Mouse (Mus musculus): Measurements from ENCODE around the gene Btbd6. TPM values are rescaled to one million over a fixed set of nuclear protein-coding genes. Genes with fewer than 3 reads are reported as not detected.
A peak's percentile ranks its signal among the peaks of the same experiment; 100 is the strongest.

Btbd6 gene
- polyA plus RNA-seq, 1 experiment from 2014 or later, result 23.0 TPM

DNA sequence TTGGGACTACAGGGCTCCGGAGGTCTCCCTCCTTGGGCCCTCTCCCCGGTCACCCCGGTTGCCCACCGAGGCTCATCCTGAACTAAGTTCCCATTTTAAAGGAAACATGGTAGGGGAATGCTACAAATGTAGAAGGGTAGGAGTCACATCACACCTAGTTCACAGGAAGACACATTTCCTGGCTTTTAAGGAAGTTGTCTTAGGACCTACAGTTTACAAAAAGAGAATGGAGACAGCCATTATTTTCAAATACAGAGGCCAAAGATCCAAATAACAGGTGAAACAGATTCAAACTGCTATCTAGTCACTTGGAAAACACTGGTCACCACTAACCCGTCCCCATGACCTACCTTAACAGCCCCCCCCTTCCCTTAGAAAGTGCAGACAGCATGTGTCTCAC is 36.2 kb downstream of the Btbd6 start:
- 85% methylated on average over 5 of the region's 5 CpGs for WGBS

DNA sequence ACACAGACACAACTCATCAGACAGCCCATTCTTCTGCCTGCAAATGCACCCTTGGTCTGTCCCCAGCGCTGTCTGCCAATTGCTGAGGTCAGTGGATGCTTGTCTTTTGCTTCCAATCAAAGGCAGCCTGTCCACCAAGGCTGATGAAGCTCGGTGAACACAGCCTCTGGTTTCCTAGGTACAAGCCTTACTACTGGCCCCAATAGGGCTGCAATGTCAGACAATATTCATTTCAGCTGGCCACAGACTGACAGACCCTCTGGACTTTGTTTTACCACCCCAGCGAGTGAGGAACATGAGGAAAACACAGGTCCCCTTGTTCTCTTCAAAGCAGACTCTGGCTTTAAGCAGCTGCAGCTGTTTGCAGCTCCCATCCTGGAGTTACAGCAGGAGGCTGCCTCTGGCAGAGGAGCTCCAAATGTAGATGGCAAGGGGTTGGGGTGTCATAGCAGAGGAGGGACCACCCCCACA is 36.8 kb downstream of the Btbd6 start:
- Histone ChIP-seq H3K9ac (peak overlapping the region; percentile 59), H3K4me3 (no peak overlapping the region), H3K4me2 (peak overlapping the region; percentile 77; the same call in 1 of the 2 replicates), H3K27me3 (replicated peaks) (no peaks in the 10 kb centered on the region), H3K9me3 (replicated peaks) (no peaks in the 10 kb centered on the region), H3K4me1 (replicated peaks) (peaks cover 31% of the 10 kb centered on the region), H3K27ac (ENCODE audit: poor library complexity, severe bottlenecking) (peak overlapping the region; percentile 79), H3K36me3 (no peaks in the 10 kb centered on the region)
- no peak for ATAC-seq (ENCODE audit: insufficient number of reproducible peaks, low FRiP score)
- WGBS, result 62% methylated on average over 3 of the region's 3 CpGs

More for the DNA sequence above, 36.2 kb downstream of the Btbd6 start:
- no peaks in the 10 kb centered on the region for H3K36me3 ChIP-seq
- H3K4me2 ChIP-seq, result no peak overlapping the region
- no peak overlapping the region for H3K4me3 ChIP-seq
- no peak for ATAC-seq (ENCODE audit: insufficient number of reproducible peaks, low FRiP score)
- peaks cover 29% of the 10 kb centered on the region for H3K4me1 ChIP-seq (replicated peaks)
- H3K27ac ChIP-seq (ENCODE audit: poor library complexity, severe bottlenecking), result peak overlapping the region; percentile 79; the same call in 1 of the 2 replicates
- H3K27me3 ChIP-seq (replicated peaks), result no peaks in the 10 kb centered on the region
- no peak overlapping the region for H3K9ac ChIP-seq
- no peaks in the 10 kb centered on the region for H3K9me3 ChIP-seq (replicated peaks)

DNA sequence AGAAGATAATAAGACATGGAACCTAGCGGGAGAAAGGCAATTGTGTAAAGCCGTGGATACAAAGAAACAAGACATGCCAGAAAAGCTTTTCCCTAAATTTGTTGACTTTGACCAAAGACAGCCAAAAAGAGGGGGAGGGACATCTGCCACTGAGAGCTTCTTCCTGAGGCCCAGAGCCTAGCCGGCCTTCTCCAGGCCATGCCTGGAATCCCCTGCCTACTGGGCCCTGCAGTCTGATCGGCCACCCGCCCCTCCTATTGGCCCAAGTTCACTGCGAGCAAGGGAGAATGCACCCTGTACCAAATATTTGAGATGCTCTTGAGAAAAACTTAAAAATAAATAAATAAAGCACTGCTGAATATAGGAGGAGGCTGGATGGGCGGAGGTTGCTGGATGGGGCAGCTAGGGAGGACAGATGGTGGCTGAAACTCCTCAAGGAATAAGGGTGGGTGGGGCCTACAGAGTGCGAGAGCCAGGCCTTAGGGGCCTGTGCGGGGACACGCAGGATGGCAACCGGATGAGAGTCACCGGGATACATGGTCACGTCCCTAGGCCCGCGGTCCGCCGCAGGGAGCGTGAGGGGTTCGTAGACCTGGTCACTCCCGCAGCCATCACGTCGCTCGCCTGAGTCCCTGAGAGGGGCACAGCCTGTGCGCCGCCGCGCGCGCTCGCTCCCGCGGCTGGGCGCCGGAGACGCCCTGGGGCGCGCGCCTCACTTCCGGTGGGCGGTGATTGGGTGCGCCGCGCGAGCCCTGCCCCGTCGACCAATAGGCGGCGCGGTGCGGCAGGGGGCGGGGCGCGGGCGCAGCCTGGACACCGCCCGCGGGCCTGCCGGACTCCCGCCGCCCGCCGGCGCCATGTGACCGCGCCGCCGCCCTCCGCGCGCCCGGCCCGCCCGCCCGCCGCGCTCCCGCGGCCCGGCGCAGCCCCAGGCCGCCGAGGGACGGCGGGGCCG is 37.6 kb downstream of the Btbd6 start, which contains the start of gene Pacs2:
TSS of gene Pacs2 (plus strand) at position 905 of the 955 bp plus-strand sequence.
- peak within 1 kb of the TSS; percentile 85 for H3K9ac ChIP-seq
- H3K27me3 ChIP-seq (replicated peaks), result no peaks in the 10 kb centered on the region
- peak within 1 kb of the TSS; percentile 79 for H3K27ac ChIP-seq (ENCODE audit: poor library complexity, severe bottlenecking)
- WGBS, result 6% methylated on average over 82 of the region's 85 CpGs
- peak; percentile 98 for ATAC-seq (ENCODE audit: insufficient number of reproducible peaks, low FRiP score)
- peaks cover 31% of the 10 kb centered on the region for H3K4me1 ChIP-seq (replicated peaks)
- H3K4me2 ChIP-seq, result peak within 1 kb of the TSS; percentile 82
- H3K4me3 ChIP-seq, result peak within 1 kb of the TSS; percentile 82
- H3K36me3 ChIP-seq, result no peaks in the 10 kb centered on the region
- no peaks in the 10 kb centered on the region for H3K9me3 ChIP-seq (replicated peaks)

DNA sequence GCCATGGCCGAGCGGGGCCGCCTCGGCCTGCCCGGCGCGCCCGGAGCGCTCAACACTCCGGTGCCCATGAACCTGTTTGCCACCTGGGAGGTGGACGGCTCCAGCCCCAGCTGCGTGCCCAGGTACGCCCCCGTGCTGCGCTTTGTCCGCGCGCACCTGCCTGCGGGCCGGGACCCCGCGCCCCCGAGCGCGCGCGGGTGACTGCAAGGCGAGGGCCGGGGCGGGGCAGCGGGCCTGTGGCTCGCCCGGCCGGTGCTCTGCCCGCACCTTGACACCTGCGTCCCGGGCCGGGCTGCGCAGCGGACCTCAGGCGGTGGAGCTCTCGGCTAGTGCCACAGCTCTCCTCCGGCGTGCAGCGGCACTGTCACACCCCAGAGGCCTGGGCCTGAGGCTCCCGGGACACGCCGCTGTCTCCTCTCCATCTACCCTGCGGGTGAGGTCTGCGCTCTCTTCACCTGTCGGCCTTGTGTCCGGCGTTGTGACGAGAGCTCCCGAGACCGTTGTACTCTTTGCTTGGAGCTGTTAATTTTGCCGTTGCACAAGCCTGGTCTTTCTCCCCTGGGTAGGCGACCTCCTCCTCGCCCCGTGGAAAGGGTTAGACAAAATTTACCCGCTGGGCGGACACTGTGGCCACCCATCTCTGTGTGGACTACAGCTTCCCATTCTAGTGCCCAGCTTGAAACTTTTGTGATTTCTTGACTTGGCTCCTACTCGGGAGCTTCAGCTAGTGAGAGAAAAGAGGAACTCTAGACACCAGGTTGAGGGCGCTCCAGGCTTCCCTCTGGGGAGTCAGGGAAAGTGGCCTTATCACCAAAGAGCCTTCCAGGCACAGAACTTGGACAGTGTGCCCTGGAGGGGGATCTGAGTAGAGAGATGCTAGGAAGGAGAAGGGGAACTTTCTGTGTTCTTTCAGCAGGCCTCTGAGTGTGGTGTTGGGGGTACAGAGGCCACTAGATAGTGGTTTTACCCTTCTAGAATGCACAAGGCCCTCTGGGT is 38.6 kb downstream of the Btbd6 start:
- H3K9me3 ChIP-seq (replicated peaks), result no peaks in the 10 kb centered on the region
- WGBS, result 2% methylated on average over 64 of the region's 64 CpGs
- H3K36me3 ChIP-seq, result no peaks in the 10 kb centered on the region
- peak overlapping the region; percentile 82 for H3K4me2 ChIP-seq
- H3K4me1 ChIP-seq (replicated peaks), result peaks cover 31% of the 10 kb centered on the region
- no peaks in the 10 kb centered on the region for H3K27me3 ChIP-seq (replicated peaks)
- peak overlapping the region; percentile 83 for H3K9ac ChIP-seq
- ATAC-seq (ENCODE audit: insufficient number of reproducible peaks, low FRiP score), result peak; percentile 50; the same call in 1 of the 2 replicates
- peak overlapping the region; percentile 61 for H3K27ac ChIP-seq (ENCODE audit: poor library complexity, severe bottlenecking)
- H3K4me3 ChIP-seq, result peak overlapping the region; percentile 82

DNA sequence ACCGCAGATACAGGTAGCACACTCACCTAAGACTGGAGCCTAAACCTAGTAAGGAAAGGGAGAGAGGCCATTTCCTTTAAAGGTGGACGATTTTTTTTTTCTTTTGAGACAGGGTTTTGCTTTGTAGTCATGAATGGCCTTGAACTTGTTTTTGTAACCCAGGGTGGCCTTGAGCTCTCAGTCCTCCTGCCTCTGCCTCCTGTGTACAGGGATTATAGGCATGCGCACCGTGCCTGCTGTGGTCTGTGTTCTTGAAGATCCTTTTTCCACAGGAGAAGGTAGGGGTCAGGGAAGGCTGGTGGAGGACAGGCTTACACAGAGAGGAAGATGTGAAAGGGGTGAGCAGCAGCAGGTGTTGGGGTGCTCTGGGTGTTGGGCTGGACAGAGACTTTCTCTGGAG is 39.7 kb downstream of the Btbd6 start:
- peaks cover 8% of the 10 kb centered on the region for H3K36me3 ChIP-seq
- H3K27me3 ChIP-seq (replicated peaks), result no peaks in the 10 kb centered on the region
- H3K4me1 ChIP-seq (replicated peaks), result peaks cover 31% of the 10 kb centered on the region
- H3K27ac ChIP-seq (ENCODE audit: poor library complexity, severe bottlenecking), result no peak overlapping the region
- H3K4me3 ChIP-seq, result no peak overlapping the region
- ATAC-seq (ENCODE audit: insufficient number of reproducible peaks, low FRiP score), result no peak
- H3K4me2 ChIP-seq, result peak overlapping the region; percentile 82; the same call in 1 of the 2 replicates
- WGBS, result 82% methylated on average over 4 of the region's 4 CpGs
- peak overlapping the region; percentile 83; the same call in 1 of the 2 replicates for H3K9ac ChIP-seq
- H3K9me3 ChIP-seq (replicated peaks), result no peaks in the 10 kb centered on the region

DNA sequence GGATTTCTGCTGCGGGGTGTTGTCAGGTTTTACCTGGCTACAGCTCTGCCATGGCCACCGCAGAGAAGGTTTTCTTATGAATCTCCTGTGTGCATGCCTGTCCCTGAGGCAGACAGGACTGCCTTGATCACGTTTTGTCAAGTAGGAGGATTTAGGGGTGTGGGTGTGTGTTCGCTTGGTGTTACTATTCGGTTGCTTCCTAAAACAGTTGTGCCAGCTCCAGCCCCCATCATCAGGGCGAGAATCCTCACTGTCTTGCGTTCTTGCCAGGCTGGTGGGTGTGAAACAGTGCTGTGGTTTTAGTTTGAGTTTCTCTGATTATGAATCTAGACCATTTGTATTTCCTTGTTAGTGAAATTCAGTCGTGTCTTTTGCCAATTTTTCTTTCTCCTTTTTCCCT is 40.7 kb downstream of the Btbd6 start:
- no peaks in the 10 kb centered on the region for H3K9me3 ChIP-seq (replicated peaks)
- H3K9ac ChIP-seq, result 0 out of 2 replicates have a peak overlapping the region, but pooled peaks have one; percentile 37
- peaks cover 31% of the 10 kb centered on the region for H3K4me1 ChIP-seq (replicated peaks)
- no peaks in the 10 kb centered on the region for H3K27me3 ChIP-seq (replicated peaks)
- no peak for ATAC-seq (ENCODE audit: insufficient number of reproducible peaks, low FRiP score)
- peaks cover 10% of the 10 kb centered on the region for H3K36me3 ChIP-seq
- H3K4me2 ChIP-seq, result no peak overlapping the region
- no peak overlapping the region for H3K4me3 ChIP-seq
- 71% methylated on average over 8 of the region's 8 CpGs for WGBS
- no peak overlapping the region for H3K27ac ChIP-seq (ENCODE audit: poor library complexity, severe bottlenecking)

DNA sequence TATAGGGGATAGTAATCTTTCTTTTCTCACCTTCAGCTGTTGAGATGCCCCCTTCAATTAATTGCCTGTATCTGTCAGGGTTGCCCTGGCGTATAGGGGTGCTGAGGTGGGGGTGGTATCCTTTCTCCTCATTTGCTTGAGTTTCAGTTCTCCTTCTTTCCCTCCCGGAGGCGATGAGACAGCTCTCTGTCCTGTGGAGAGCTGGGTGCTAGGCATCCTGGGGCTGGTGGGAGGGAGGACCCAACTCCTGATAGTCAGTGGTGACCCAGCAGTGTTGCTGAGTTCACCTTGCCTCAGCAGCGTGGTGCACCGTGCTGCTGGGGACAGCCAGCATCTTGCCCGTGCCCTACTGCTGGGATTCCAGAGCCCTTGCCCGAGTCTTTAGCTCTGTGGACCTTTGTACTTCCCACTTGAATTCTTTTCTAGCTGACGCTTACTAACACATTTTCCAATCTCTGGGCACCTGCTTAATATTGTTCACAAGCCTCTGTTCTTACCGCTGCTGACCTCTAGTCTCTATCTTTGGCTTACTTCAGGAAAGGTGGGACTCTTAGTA is 41.2 kb downstream of the Btbd6 start:
- WGBS, result 69% methylated on average over 9 of the region's 9 CpGs
- Histone ChIP-seq H3K27me3 (replicated peaks) (no peaks in the 10 kb centered on the region), H3K9ac (peak overlapping the region; percentile 39; the same call in 1 of the 2 replicates), H3K4me2 (peak overlapping the region; percentile 17; the same call in 1 of the 2 replicates), H3K9me3 (replicated peaks) (no peaks in the 10 kb centered on the region), H3K36me3 (peaks cover 10% of the 10 kb centered on the region), H3K4me3 (no peak overlapping the region), H3K27ac (ENCODE audit: poor library complexity, severe bottlenecking) (no peak overlapping the region), H3K4me1 (replicated peaks) (peaks cover 31% of the 10 kb centered on the region)
- no peak for ATAC-seq (ENCODE audit: insufficient number of reproducible peaks, low FRiP score)

DNA sequence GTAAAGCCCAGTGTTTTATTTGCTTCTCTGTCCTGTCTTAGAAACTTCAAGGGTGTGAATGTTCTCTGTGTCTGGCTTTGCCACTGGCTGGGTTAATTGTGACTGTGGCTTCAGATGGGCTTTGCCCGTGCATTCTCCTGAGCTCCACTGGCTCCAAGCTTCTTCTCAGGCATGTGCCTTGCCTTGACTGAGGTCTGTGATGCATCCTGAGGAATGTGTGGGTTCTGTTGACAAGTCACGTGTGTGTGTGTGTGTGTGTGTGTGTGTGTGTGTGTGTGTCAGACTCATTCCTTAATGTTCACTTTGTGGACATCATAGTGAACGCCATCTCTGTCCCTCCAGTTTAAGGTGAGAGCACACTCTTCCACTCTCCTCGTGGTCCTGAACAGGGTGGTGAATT is 42.5 kb downstream of the Btbd6 start:
- no peaks in the 10 kb centered on the region for H3K9me3 ChIP-seq (replicated peaks)
- WGBS, result 73% methylated on average over 4 of the region's 4 CpGs
- H3K9ac ChIP-seq, result no peak overlapping the region; the same call in 1 of the 2 replicates
- H3K4me1 ChIP-seq (replicated peaks), result peaks cover 31% of the 10 kb centered on the region
- peaks cover 13% of the 10 kb centered on the region for H3K36me3 ChIP-seq
- ATAC-seq (ENCODE audit: insufficient number of reproducible peaks, low FRiP score), result no peak
- H3K4me3 ChIP-seq, result no peak overlapping the region
- no peaks in the 10 kb centered on the region for H3K27me3 ChIP-seq (replicated peaks)
- no peak overlapping the region for H3K4me2 ChIP-seq
- H3K27ac ChIP-seq (ENCODE audit: poor library complexity, severe bottlenecking), result no peak overlapping the region

DNA sequence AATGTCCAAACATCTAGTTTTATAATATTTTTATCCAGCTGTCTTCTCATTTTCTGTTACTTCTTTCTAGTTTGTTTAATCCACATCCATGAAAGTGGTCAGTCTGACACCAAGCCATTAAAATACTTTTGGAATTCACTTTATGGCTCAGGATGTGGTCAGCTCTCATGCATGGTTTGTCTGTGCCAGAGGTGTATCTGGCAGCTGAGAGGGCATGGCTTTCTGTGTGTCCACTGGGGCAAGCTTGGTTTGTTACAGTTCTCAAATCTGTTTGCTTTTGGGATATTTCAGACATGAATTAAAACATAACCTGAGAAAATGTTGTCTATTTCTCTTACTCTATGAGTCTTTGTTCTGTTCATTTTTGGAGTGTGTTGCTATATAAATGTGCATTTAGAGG is 45.2 kb downstream of the Btbd6 start:
- no peaks in the 10 kb centered on the region for H3K9me3 ChIP-seq (replicated peaks)
- H3K36me3 ChIP-seq, result peaks cover 14% of the 10 kb centered on the region
- H3K4me3 ChIP-seq, result no peak overlapping the region
- H3K27ac ChIP-seq (ENCODE audit: poor library complexity, severe bottlenecking), result no peak overlapping the region
- ATAC-seq (ENCODE audit: insufficient number of reproducible peaks, low FRiP score), result no peak
- peaks cover 16% of the 10 kb centered on the region for H3K4me1 ChIP-seq (replicated peaks)
- H3K27me3 ChIP-seq (replicated peaks), result no peaks in the 10 kb centered on the region
- H3K9ac ChIP-seq, result no peak overlapping the region
- H3K4me2 ChIP-seq, result no peak overlapping the region

DNA sequence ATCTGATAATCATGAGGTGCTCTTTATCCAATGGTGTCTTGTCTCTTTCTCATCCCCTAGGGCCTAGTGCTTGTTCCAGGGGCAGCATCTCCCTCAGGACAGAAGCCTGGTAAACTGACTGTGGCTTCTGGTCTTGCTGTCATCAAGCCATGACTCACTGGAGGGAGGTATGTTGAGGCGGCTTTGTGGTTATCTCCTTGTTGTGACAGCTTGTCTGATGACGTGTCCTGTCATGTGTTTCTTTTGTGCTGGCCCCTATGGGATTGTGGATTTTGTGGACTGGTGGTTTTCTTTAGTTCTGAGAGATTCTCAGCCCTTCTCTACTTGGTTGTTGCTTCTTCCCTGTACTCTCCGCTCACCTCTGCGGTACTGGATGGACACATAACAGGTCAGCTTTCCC is 46.8 kb downstream of the Btbd6 start:
- Histone ChIP-seq H3K4me1 (replicated peaks) (peaks cover 22% of the 10 kb centered on the region), H3K9ac (no peak overlapping the region), H3K4me3 (no peak overlapping the region), H3K27me3 (replicated peaks) (no peaks in the 10 kb centered on the region), H3K36me3 (peaks cover 17% of the 10 kb centered on the region), H3K9me3 (replicated peaks) (no peaks in the 10 kb centered on the region), H3K4me2 (no peak overlapping the region), H3K27ac (ENCODE audit: poor library complexity, severe bottlenecking) (no peak overlapping the region)
- WGBS, result 49% methylated on average over 4 of the region's 4 CpGs
- ATAC-seq (ENCODE audit: insufficient number of reproducible peaks, low FRiP score), result no peak
